Mouse (Mus musculus): ENCODE data around the gene Foxp1.

GRCm38 (mm10) chr6:99339343-99339620 lies 183.2 kb downstream of the Foxp1 start:
- TF ChIP-seq CTCF (IDR thresholded peaks at IDR 0.05; ENCODE audit: low read depth, low read length) (no peak), GATA1 (IDR thresholded peaks at IDR 0.05; ENCODE audit: borderline replicate concordance, low read length) (no peak), TAL1 (conservative IDR thresholded peaks at IDR 0.05; ENCODE audit: low read depth, low read length) (no peak), GATA2 (IDR thresholded peaks at IDR 0.05; ENCODE audit: borderline replicate concordance, low read depth, low read length) (no peak), POLR2AphosphoS5 (IDR thresholded peaks at IDR 0.05; ENCODE audit: insufficient replicate concordance, low read depth, low read length) (no peak)

Data from G1E (cell line).